Mouse (Mus musculus): Measurements from ENCODE around the gene Adgrd1.
A peak's percentile ranks its signal among the peaks of the same experiment; 100 is the strongest.

Adgrd1 gene

DNA sequence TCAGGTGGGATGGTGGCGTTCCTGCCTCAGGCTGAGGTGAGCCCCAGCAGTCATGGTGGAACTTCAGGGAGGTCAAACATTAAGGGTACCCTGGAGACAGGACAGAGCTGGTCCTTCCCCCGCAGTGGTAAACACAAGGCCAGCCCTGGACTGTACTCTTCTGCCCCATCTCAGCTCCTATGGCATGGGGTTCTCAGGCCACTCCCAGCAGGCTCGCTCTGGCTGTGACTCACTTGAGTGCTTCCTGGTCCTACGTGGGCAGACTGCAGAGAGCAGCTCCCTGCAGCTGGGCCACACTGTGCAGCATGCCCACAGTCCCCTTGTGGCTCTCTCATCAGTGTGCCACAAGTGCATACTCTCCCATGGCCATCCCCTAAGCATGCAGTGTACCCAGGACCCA is 112.3 kb downstream of the Adgrd1 start:
- no peak for DNase-seq

DNA sequence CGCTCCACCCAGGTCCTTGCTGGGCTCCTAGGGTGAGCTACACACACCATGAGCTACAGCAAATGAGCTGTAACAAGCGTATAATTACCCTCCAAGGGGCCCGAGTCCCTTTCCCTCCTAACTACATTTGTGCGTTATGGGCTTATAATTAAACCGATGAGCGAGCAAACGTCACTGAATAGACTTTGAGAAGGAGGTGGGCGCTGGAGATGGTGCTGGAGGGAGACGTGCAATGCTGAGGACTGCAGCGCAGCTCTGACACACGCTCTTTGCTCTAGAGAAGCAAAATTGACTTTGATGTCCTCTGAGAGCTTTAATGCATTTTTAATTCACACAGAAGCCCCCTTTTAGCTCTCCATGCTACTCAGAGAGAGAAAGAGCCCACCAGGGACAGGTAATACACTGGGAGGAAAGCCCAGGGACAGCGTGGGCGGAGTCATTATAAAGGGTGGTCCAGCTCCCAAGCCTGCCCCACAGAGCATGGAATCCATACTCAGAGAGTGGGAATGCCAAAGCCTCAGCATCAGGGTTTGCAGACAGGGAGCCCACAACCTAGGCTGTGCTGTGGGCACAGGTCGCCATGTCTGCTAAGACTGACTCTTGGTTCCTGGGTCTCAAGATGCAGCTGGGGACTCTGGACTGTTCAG is 115.0 kb downstream of the Adgrd1 start:
- no peak for DNase-seq

GRCm38 (mm10) chr5:129214023-129214422 is 117.5 kb downstream of the Adgrd1 start:
- no peak for DNase-seq

DNA sequence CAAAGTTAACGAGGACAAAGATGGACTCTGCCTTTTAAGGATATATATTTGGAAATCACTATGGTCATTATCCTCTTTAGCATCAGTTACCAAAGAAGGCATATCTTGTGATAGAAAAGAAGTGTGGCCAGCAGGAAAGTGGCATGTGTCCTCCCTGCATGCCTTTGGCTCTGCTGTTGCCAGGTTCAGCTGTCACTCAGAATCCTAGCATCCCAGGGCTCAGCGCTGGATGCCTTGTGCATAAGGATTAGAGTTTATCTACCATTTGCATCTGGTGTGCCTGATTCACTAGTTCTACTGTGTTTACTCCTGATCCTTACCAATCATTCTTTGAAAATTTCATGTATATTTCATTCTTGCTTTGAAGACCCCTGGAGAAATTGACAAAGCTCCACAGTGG is 119.5 kb downstream of the Adgrd1 start:
- DNase-seq: no peak

GRCm38 (mm10) chr5:129217481-129218221 is 121.1 kb downstream of the Adgrd1 start:
- DNase-seq: no peak

- DNase-seq: no peak
Measured at GRCm38 (mm10) chr5:129218222-129218505, 121.6 kb downstream of the Adgrd1 start.

GRCm38 (mm10) chr5:129218537-129218981 is 122.0 kb downstream of the Adgrd1 start:
- DNase-seq: no peak

DNA sequence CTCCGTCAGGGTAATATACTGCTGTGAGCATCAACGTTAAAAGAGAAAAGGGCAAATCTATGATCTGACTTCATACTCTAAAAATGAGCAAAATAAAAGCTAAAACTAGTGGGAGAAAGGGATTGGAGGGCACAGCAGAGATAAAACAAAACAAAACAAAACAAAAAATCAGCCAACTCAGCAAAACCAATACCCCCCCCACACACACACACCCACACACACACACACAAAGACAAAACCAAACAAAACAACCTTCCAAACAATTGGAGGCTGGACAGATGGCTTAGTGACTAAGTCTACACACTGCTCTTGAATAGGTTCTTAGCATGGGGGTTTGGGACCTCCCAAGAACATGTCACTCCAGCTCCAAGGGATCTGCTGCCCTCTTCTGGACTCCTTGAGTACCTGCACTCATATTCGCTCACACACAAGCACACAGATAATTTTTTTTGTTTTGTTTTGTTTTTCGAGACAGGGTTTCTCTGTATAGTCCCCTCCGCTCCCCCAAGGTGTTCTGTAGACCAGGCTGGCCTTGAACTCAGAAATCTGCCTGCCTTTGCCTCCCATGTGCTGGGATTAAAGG is 122.7 kb downstream of the Adgrd1 start:
- DNase-seq: no peak

GRCm38 (mm10) chr5:129225810-129226450 is 129.4 kb downstream of the Adgrd1 start:
- no peak for DNase-seq

GRCm38 (mm10) chr5:129228171-129228570 is 131.6 kb downstream of the Adgrd1 start:
- no peak for DNase-seq

DNA sequence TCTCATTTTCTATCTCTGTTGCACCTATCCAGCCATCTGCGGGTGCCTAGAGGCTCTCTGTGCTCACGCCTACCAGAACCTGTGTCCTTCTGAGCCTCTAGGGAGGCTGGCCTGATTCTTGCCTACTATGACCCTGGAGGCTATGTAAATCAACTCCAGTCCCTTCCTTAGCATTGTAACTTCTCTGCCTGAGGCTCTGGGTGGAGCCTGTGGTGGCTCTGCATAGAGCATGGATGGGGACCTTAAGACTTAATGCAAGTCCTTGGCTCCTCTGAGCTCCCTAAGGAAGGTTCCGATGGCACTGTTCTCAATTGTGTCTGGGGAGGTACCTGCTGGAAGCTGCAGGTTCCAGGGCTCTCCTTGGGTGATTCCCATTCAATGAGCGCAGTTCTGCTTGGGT is 136.8 kb downstream of the Adgrd1 start:
- DNase-seq: no peak

DNA sequence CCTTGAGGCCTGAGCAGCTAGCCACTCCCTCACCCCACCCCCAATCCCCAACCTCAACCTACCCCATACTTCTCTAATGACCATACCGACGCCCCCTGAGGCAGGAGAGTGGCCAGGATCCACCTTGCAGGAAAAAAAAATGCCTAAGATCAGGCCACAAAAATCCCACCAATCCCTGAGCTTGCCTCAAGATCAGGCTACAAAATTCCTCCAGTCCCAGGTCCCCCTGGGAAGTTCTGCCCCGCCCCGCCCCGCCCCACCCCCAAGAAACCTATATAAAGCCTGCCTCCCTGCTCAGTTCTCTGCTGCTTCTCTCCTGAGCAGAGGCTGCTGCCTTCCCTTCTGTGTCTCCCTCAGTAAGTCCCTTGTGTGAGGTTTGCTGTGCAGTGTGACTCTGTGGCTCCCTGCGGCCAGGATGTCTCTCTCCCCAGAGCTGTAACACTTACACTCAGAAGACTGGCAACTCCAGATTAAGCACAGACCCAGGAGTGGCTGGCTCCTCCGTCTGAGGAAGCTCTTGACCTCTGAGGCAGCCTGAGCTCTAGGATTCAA is 137.4 kb downstream of the Adgrd1 start:
- no peak for DNase-seq

GRCm38 (mm10) chr5:129236366-129236765 is 139.8 kb downstream of the Adgrd1 start:
- DNase-seq: no peak

DNA sequence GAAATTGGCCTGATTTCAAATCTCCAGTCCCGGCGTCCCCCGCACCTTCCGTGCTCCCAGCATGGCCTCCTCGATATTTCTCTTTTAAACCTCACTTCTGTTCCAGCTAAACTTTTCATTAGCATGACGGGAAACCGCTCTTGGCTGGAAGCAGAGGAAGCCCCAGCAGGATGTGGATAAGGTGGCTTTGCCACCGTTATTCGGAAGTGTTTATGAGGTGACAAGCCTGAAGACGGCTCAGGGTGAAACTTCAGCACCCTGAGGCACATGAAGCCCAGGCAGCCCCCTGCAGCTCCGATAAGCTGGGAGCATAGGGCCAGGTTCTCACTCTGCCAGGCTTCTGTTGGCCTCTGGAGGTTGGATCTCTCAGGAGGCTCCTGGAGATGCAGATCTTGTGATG is 145.3 kb downstream of the Adgrd1 start:
- no peak for DNase-seq

- no peak for DNase-seq
Measured at GRCm38 (mm10) chr5:129242265-129242664, 145.7 kb downstream of the Adgrd1 start.

DNA sequence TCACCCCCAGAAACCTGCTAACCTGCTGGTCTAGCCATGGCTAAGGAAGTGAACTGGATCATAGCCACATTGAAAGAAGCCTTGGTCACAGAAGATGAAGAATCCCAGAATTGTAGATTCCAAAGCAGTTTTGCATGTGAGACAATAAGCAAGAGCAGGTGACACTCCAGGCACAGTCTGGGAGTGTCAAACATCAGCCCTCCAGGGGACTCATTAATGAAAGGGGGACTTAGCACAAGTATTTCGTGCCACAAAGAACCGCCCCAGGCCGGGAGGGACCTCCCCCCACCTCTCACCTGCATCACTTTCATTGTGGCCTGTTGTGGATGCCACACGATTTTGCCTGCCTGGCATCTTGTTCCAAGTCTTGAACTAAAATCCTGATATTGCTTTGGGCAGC is 146.6 kb downstream of the Adgrd1 start:
- no peak for DNase-seq

GRCm38 (mm10) chr5:129244392-129244791 is 147.8 kb downstream of the Adgrd1 start:
- no peak for DNase-seq

- peak; percentile 25 to 31 for DNase-seq
Measured at GRCm38 (mm10) chr5:129249080-129249479, 152.5 kb downstream of the Adgrd1 start.

Measured in lung, postnatal 4 days (tissue).